Mouse (Mus musculus) C2C12 (cell line): ENCODE data around the gene Mettl7a1.

Experiments used
- CEBPB ChIP-seq: IDR thresholded peaks from one replicate; pipeline ENCODE4 v1.6.1; 2011; ENCODE audit warnings: low read depth, mild to moderate bottlenecking, control low read depth, moderate library complexity
- CTCF ChIP-seq: IDR thresholded peaks from one replicate; pipeline ENCODE4 v1.5.1; 2011; ENCODE audit not compliant: control insufficient read depth, insufficient read depth, insufficient read length
- MAX ChIP-seq: IDR thresholded peaks from one replicate; pipeline ENCODE4 v1.6.1; 2011; ENCODE audit warnings: mild to moderate bottlenecking, control low read depth
- MYOD1 ChIP-seq: IDR thresholded peaks from one replicate; pipeline ENCODE4 v1.6.1; 2011; ENCODE audit warnings: low read depth; ENCODE audit not compliant: control insufficient read depth, insufficient read length
- MYOG ChIP-seq: IDR thresholded peaks from one replicate; pipeline ENCODE4 v1.6.1; 2011; ENCODE audit not compliant: control insufficient read depth, insufficient read length; ENCODE audit errors: extremely low read depth
- USF1 ChIP-seq: IDR thresholded peaks from one replicate; pipeline ENCODE4 v1.6.1; 2011; ENCODE audit warnings: low read depth, mild to moderate bottlenecking, control low read depth, moderate library complexity

- TF ChIP-seq CTCF (no peak), MYOD1 (no peak), CEBPB (no peak), MYOG (no peak), USF1 (no peak), MAX (no peak)
Measured at GRCm38 (mm10) chr15:100351501-100352060, 47.6 kb downstream of the Mettl7a1 start.
